Mouse (Mus musculus) ZHBTc4 (cell line): Measurements from ENCODE around the gene Xrcc3.
A peak's percentile ranks its signal among the peaks of the same experiment; 100 is the strongest.

ENCODE experiments used
- DNase-seq: peaks from one replicate; pipeline ENCODE4 v3.0.0-alpha.2; 2011; ENCODE audit warnings: low read depth, low spot score

Xrcc3 gene

DNA sequence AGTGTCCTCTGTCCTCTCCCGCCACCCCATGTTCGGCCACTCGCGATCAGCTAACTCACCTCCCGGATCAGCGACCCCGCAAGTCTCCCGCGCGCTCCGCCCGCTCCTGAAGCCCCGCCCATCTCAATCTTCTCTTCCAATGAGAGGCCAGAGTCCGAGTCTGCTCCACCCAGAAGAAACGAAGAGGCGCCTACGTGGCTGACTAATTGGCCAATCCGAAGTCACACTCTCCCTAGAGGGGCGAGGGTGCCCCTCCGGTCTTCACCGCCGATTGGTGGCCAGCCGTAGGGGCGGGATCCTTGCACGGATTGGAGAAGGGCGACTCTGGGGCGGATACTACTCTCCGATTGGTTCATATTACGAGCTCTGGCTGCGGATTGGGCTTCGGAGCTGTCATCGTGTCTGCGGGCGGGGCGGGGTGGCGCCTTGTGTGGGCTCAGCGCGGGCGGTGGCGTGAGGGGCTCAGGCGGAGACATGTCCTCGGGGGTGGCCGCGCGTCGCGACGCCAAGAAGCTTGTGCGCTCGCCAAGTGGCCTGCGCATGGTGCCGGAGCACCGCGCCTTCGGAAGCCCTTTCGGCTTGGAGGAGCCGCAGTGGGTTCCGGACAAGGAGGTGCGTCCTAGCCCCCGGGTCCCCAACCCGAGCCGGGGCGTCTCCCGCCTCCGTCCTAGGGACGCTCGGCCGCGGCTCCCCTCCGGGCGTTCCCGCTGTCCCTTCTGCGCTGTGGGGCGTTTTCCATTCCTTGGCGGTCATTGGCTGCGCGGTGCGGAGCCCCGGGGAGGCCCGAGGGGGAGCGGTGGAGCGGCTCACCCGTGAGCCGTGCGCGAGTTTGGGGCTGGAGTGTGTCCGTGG, at the start of gene Xrcc3, which contains the start of gene Zfyve21:
Xrcc3 (minus strand) TSS at position 108 of the 852 bp plus-strand sequence.
Zfyve21 (plus strand) TSS at position 405 of the 852 bp plus-strand sequence.
- peak; percentile 100 for DNase-seq

DNA sequence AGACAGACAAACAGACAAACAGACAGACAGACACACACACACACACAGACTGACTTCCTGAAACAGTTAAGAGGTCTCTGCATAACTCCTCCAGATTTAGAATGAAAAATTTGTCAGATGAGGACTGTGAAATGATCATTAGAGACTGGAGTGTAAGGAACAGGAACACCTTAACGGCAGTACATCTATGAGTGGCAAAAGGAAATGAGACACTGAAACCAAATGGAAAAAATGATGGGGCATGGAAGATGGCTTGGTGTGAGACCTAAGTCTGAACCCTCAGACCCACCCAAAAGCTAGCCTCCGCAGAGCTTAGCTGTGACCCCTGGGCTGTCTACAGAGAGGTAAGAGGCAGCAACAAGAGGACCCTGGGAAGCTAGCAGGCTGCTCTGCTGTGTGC, 41.8 kb upstream of the Xrcc3 start:
- no peak for DNase-seq

DNA sequence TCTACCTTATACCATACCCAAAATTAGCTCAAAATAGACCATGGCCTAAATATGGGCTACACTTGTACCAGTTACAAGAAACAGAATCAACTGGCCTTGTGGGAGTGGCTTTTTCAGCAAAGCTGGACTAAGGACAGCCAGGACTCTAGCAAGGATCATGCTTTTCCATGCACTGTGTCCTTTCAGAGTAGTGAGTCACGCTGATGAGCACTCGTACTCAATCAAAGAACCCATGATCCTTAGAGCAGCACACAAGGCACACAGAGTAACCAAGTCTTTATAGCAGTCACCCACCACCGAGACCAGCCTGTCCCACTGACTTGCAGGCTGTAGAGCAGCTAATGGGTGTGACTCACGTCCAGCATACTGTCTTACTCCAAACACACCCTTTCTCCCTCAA, 39.9 kb upstream of the Xrcc3 start:
- DNase-seq = no peak

DNA sequence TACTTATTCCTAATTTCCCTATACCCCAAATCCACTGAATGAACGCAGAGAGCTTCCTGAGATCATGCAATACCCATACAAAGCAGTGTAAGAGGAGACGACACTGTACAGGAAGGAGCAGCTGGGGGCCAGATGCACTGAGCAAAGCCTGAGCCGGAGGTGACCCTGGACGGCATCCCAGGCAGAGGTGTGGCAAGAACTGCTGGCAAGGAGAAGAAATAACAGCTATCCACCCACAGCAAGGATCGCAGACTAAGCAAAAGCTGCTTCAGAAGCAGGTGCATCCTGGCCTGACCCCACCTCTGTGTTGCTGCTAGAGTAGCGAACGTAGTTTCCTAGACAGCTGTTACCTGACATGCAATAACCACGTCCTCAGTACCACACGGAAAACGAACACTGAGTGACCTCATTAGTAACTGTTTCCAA, 39.4 kb upstream of the Xrcc3 start:
- peak; percentile 10 for DNase-seq

DNA sequence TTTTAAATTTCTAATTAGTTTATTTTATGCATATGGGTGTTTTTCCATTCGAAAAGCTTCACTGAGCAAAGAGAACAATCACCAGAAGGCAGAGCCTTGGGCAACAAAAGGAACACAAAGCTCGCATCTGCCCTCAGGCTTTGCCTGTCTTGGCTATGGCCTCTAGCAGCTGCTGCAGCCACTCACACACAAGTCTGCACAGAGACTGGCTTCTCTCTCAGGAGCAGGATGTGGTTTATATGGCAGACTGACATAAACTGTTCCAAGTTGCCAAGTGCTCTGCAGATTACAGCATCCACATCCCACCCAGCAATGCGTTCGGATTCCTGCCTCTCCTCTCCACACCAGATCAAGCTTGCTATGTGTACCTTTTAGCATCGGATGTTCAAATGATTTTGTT, 38.1 kb upstream of the Xrcc3 start:
- DNase-seq = peak; percentile 34

DNA sequence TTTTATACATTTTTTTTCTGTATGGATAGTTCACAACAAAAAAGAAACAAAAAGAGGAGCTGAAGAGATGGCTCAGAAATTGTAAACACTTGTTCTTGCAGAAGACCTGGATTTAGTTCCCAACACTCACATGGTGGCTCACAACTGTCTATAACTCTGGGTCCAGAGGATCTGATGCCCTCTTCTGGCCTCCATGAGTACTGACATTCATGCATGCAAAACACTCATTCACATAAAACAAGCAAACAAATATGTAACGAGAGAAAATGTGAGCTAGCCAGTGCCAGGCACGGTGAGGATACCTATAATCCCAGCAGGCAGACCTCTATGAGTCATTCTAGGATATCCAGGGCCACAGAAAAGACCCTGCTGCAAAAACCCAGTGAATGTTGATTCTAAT, 37.6 kb upstream of the Xrcc3 start:
- peak; percentile 69 for DNase-seq

DNA sequence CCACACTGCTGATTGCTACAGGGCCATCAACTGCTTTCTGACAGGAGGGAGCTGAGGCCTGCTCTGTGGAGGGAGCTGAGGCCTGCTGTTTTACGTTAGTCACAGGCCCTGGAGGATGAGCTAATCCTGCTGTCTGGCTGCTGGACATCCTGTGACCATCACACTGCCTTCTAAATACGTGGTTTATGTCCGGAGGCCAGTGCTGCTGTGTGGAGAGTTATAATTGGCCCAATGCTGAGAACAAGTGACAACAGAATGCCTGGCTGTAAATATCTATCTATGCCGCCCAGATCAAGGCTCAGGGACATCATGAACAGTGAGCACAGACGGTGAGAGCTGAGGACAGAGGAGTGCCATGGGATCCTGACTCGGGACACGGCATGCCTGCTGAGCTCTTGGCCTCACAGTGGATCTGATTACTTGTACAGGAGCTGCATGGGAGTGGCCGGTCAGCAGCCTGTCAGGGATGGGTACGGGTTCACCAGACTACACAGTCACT, 34.7 kb upstream of the Xrcc3 start:
- DNase-seq = no peak

DNA sequence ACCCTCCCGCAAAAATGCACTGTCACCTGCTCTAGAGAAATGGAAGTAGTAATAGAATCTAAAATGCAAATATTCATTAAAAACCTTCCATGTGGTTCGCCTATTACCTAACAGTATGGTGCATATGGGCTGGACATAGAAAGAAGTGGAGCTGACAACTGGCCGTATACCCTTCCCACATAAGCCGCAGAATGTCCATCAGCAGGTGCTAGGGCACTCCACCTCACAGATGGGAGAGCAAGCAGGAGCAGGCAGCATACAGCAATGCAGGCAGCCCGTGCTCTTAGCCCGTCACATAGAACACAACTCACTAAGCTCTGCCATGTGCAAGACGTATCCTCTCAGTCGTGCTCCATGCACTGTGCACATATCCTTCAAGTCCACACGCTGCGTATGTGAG, 33.1 kb upstream of the Xrcc3 start:
- no peak for DNase-seq

DNA sequence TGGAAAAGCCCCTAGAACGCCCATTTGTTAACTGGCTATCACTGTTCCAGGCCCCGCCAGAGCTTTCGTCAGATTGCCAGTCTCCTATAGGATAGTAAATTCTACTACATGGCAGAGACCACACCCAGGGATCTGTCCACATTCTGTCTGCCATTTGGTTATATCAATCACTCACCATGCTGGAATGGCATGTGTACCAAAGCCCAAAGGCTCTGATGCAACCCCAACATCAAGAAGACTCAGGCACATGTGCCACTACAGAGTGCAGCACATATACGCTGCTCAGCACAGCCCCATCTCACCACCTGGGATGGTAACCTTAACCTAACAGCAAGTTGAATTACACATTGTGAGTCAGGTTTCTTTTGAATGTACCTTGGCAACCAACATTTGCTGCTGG, 32.3 kb upstream of the Xrcc3 start:
- no peak for DNase-seq

DNA sequence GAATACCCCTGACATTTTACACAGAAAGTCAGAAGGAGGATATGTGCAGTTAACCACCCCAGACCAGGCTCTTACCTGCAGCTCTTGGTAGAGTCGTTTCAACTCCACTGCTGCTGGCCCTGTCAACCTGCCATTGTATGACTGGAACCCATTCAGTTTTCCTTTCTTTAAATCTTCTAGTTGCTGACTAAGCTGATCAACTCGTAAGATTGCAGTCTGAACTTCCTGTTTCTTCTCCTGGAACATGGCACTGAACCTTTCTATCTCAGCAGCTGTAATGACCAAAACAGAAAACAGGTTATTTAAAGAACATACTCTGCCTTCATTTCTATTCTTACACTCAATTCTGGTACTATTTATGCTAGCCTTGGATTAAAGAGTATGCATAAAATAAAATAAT, 29.8 kb upstream of the Xrcc3 start:
- no peak for DNase-seq

DNA sequence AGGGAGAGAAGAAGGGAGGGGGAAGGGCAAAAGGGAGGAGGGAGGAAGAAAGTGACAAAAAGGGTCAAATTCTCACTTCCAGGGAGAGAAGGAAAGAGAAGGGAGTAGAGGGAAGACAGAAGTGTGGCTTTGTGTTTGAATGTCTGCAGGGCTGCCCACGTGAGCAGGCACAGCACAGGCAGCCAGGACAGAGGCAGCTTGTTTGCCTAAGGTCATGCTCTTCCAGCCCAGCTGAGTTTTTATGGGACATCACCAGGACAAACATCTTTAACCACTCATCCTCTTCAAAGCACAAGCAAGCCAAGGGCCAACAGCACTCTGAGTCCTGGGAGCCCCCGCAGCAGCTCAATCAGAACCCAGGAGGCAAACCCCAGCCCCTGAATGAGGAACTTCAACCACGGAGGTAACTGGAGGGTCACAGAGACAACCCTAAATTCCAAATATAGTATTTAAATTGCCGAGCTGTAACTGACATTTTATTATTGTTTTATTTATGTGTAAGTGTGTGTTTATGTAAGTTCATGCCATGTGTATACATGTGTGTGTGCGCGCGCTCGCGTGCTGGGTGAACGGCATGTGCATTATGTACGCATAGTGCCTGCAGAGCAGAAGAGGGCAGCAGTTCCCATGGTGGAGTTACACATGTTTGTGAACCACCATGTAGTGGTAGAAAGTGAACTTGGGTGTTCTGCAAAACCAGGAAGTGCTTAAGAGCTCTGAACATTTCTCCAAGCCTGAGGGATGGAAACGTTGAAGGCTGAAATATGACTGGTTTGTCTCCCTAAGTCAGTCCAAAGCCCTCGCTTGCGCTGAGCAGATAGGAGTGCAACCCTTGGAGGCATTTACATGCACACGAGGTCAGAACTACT, 29.1 kb upstream of the Xrcc3 start:
- DNase-seq = no peak

DNA sequence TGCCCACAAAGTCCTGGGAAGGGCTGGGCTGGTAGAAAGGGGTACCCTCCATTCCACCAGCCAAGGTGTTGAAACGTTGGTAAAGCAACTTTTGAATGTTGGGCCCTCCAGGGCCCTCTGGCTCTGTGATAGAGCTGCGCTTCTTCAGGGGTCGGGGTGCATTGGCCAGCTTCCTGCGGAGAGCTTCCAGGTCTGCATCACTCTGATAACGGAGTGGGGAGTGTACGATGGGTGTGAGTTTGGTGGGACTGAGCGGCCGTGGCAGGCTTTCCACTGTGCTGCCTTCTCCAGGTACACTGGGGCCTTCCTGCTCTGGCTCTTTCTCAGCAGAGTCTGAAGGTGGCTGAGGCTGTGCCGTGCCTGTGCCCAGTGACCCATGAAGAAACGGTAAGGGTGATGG, 19.8 kb upstream of the Xrcc3 start:
- DNase-seq = no peak

DNA sequence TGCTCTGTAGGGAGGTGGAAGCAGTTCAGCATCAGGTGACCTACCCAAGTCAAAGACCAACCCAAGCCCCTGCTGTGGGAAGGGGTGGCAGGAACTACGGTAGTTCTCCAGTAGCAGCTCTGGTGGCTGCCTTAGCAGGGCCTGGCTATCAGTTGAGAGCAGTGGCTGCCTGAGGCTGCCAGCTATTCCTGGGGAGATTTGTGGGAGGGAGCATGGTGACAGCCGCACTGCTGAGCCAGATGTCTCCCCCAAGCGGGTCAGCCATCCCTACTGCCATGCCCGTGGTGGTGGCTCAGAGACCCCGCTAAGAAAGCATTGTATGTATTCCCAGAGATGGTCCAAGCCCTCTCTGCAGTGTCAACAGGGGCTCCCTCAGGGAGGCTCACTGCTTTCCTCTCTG, 19.0 kb upstream of the Xrcc3 start:
- DNase-seq = no peak

DNA sequence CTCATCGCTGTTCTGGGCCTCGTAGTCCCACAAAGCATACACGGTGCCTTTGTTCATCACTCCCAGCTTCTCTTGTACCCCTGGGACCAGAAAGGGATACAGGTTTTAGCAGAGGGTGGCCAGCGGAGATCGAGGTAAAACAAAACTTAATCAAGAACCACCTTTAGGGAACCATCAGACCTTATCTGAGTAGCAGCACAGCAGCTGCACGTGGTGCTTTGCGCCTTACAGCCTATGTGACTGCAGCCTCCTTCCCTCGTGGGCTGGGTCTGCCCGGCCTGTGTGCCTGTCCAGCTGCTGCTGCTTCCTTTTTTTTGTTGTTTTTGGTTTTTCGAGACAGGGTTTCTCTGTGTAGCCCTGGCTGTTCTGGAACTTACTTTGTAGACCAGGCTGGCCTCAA, 16.7 kb upstream of the Xrcc3 start:
- DNase-seq = no peak

DNA sequence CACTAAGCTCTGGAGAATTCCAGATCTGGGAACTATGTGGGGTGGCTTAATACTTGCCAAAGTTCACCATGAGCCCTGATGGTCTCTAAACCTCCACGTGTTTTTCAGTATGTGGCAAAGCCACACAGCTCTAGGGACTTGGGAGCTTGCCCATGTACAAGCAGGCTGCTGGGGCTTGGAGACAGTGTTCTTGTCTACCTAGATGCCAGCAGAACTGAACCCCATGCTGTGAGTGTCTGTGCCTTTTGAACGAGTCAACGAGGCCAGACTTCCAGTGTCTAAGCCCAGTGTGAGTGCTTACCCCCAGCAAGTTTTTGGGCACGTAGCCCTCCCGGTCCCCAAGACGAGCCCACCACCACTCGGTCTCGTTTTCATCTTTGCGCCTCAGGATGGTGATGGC, 16.3 kb upstream of the Xrcc3 start:
- DNase-seq = no peak

DNA sequence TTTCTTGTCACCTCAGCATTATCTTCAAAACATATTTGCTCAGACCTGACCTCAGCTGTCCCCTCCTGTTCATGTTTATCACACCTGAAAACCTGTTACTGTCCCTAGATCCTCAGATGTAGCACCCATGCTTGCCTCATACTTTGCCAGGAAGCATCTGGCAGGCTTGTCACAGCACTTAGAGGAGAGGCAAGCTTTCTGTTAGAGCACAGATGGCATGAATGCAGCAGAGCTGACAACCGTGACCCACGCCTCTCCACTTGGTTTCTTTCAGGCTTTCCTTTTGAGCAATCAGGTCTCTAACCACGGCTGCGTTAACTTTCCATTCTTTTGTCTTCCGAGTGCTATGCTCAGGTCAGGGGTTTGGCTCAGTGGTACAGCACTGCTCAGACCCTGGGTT, 15.8 kb upstream of the Xrcc3 start:
- DNase-seq = no peak

DNA sequence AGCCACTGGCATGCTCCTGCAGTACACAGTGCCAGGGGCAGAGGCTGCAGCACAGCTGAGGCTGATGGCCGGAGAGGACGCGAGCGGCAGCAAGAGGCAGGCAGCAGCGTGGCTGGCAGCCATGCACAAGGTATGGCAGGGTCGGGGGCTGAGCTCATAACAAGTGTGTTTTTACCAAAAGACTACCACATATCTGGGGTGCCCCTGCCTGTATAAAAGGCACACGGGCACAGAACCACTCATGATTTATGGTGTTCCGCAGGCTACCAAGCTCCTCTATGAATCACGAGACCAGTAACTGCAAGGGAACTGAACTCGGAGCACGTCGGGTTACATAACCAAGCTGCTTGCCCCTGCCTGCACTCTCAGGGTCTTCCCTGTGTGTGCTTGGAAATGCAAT, 13.9 kb upstream of the Xrcc3 start:
- DNase-seq = no peak

DNA sequence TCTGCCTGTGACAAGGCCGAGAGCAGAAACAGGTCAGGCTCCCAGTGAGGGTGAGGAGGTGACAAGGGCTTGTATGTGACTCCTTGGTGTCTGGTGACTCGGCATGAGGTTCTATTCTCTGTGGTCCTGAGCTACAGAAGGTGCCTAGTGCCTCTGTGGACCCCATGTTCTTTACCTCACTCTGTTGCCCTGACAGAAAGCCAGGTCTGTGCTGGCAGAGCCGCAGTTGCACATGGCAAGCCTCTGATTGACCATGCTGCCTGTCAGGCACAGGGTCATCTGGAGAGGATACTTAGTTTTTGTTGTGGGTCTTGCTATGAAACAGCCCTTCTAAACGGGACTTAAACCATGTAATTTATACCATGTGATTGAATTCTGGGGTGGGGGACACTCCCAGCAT, 8.3 kb upstream of the Xrcc3 start:
- no peak for DNase-seq

DNA sequence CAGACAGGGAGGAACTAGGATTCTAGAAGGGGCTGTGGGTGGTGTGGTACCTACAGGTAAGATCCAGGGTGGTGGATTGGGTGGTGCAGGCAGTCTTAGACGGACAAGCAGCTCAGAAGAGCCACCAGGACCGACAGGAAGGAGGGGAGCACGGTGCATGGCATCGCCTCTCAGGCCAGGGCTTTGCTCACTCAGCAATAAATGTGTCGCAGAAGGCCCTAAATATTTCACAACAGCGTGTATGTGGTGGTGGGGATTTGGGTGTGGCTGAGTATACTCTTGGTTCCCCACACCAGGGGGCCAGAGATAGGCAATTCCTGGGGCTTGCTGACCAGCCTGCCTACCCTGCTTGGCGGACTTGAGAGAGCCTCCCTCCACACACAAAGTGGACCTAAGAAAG, 7.0 kb upstream of the Xrcc3 start:
- DNase-seq = no peak

DNA sequence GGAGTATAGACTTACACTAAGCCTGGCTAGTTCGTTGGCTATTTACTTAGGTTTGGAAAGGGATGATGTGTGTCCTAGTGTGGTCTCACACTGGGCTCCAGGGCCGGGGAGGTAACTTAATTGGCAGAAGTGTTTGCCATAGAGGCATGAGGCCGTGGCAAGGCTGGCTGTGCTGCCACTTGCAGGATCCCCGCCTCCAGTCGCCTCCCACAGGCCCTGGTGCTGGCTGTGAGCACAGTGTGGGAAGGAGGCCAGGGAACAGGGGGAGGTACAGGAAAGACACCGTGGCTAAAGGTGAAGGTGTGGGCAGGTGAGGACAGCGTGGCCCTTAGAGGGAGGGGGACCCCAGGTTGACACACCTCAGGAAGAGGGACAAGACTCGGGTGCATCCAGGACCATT, 6.3 kb upstream of the Xrcc3 start:
- DNase-seq = no peak

DNA sequence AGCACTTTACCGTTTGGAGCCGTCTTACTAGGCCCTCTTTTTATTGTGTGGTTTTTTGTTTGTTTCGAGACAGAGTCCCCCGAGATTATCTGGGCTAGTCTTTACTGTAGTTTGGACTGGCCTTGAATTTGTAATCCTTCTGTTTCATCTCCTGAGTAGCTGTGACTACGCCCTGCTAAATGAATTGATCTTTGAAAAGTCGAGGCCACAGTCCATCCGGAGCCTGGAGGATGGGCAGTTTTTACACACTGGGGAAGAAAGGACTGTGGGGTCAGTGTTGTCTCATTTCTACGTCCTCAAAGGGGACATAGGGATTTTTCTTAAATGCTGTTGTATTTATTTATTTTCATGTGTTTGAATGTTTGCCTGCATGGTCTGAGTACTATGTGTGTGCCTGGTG, 4.3 kb upstream of the Xrcc3 start:
- DNase-seq = no peak

DNA sequence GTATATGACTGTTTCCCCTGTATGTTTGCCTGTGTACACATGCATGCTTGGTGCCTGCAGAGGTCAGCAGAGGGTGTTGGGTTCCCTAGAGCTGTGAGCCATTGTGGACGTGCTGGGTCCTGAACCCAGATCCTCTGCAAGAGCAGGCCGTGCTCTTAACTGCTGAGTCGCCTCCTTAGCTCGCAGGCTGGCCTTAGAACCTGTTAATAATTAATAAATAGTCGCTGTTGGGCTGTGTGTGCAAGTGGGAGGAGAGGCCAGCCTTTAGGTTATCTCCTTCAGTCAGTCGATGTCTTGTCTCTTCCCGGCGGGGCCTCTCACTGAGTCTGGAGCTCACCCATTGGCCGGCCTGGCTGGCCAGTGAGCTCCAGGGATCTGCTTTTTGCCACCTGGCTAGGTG, 3.3 kb upstream of the Xrcc3 start:
- DNase-seq = no peak

DNA sequence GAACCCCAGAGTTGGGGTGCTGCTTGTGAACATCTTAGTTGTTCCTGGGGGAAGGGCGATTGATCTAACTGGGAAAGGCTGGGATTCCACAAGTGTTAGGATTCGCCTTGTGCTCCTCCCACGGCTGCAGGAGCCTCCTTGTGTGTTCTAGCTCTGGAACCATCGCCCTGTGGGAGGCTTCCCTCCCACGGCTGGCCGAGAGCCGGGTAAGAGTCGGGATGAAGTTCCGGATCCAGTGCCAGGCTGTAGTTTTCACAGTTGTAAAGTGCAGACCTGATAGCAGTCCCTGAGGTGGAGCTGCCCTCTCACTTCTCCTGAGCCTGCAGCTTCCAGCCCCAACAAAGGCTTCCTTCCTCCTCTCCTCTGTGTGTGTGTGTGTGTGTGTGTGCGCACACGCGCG, 2.9 kb upstream of the Xrcc3 start:
- no peak for DNase-seq
